Mouse (Mus musculus) heart, postnatal 0 days (tissue): Measurements from ENCODE around the gene Fam53b. TPM values are rescaled to one million over a fixed set of nuclear protein-coding genes. Genes with fewer than 3 reads are reported as not detected.
A peak's percentile ranks its signal among the peaks of the same experiment; 100 is the strongest.

ENCODE experiments used
- ATAC-seq: fragments of 200-750 bp; cut with Nextera tagmentation; 2 replicates; pipeline ENCODE4 v1.8.0; 2017; ENCODE audit warnings: low read depth, moderate number of reproducible peaks, moderate library complexity; ENCODE audit not compliant: insufficient read depth
- DNase-seq: peaks from one replicate; pipeline ENCODE4 v3.0.0-alpha.2; 2016; ENCODE audit warnings: low spot score
- H3K27ac ChIP-seq: fragments of 300-500 bp; sonication (generic); 2 replicates; pipeline ENCODE4 v1.5.1; 2014; ENCODE audit warnings: low read depth, mild to moderate bottlenecking
- H3K27me3 ChIP-seq: fragments of 300-500 bp; sonication (generic); 2 replicates; pipeline ENCODE4 v1.6.1; 2014; ENCODE audit warnings: low read length, mixed read lengths; ENCODE audit not compliant: control insufficient read depth, insufficient read depth
- H3K36me3 ChIP-seq: fragments of 300-500 bp; sonication (generic); replicated peaks from 2 replicates; pipeline ENCODE4 v1.6.1; 2014; ENCODE audit warnings: low read length, mixed read lengths; ENCODE audit not compliant: control insufficient read depth, insufficient read depth
- H3K4me1 ChIP-seq: fragments of 300-500 bp; sonication (generic); 2 replicates; pipeline ENCODE4 v1.6.1; 2014; ENCODE audit warnings: antibody characterized with exemption; ENCODE audit not compliant: control insufficient read depth, insufficient read depth
- H3K4me2 ChIP-seq: fragments of 300-500 bp; sonication (generic); 2 replicates; pipeline ENCODE4 v1.6.1; 2014; ENCODE audit warnings: low read depth, mild to moderate bottlenecking, low read length, moderate library complexity
- H3K4me3 ChIP-seq: fragments of 300-500 bp; sonication (generic); 2 replicates; pipeline ENCODE4 v1.5.1; 2014; ENCODE audit warnings: low read depth, low read length
- H3K9ac ChIP-seq: fragments of 300-500 bp; sonication (generic); replicated peaks from 2 replicates; pipeline ENCODE4 v1.6.1; 2014; ENCODE audit warnings: low read depth, low read length, mixed read lengths
- H3K9me3 ChIP-seq: fragments of 300-500 bp; sonication (generic); replicated peaks from 2 replicates; pipeline ENCODE4 v1.6.1; 2016; ENCODE audit warnings: low read length; ENCODE audit not compliant: control insufficient read depth
- CTCF ChIP-seq: IDR thresholded peaks from 2 replicates; pipeline ENCODE4 v1.5.1; 2016; ENCODE audit warnings: antibody characterized with exemption, control low read depth, low read depth
- EP300 ChIP-seq: IDR thresholded peaks from 2 replicates; pipeline ENCODE4 v1.6.1; 2016; ENCODE audit warnings: antibody characterized with exemption, low read depth
- WGBS: fragments of 180-500 bp; shearing (Covaris S2); extraction: QIAGEN DNeasy Blood & Tissue Kit; methylation state at CpG from one replicate; pipeline ENCODE4 v1.1.7; 2014; 5-methylcytosine and 5-hydroxymethylcytosine counted together
- polyA plus RNA-seq: library from polyadenylated mRNA; unstranded; fragments of >200 nt; fragmentation: Nextera tagmentation; extraction: Ambion mirVana; gene quantifications from 2 replicates; pipeline ENCODE4 v1.2.1, GENCODE M21; 2015
- total RNA-seq: library from RNA; depleted of rRNA; stranded (reverse); fragments of >200 nt; gene quantifications from 2 replicates; pipeline ENCODE4 v1.2.3, GENCODE M21; 2014; ENCODE audit warnings: low replicate concordance

The Fam53b gene
- total and polyA plus RNA-seq, 2 experiments from 2014 or later, result 13.1 to 18.6 TPM

- ATAC-seq, result no peak
- no peak for TF ChIP-seq CTCF
- TF ChIP-seq EP300, result no peak
- 89% methylated on average over 2 of the region's 2 CpGs for WGBS
- Histone ChIP-seq H3K9me3 (peaks cover 6% of the 10 kb centered on the region; the same call in 1 of the 2 replicates), H3K27ac (no peak overlapping the region), H3K4me3 (no peak overlapping the region), H3K9ac (no peak overlapping the region), H3K27me3 (no peaks in the 10 kb centered on the region), H3K4me1 (peaks cover 15% of the 10 kb centered on the region), H3K36me3 (0 out of 2 replicates have a peak, but pooled peaks cover 3% of the 10 kb centered on the region), H3K4me2 (no peak overlapping the region)
- DNase-seq, result no peak
Measured at GRCm38 (mm10) chr7:132693561-132693960, 120.1 kb downstream of the Fam53b start.

GRCm38 (mm10) chr7:132692719-132693118, 121.0 kb downstream of the Fam53b start:
- no peaks in the 10 kb centered on the region for H3K27me3 ChIP-seq
- ATAC-seq (no peak), DNase-seq (no peak)
- TF ChIP-seq CTCF (no peak), EP300 (no peak)
- WGBS, result 62% methylated on average over 9 of the region's 9 CpGs
- H3K9ac ChIP-seq, result no peak overlapping the region
- H3K27ac ChIP-seq, result no peak overlapping the region
- peaks cover 24% of the 10 kb centered on the region for H3K4me1 ChIP-seq
- 0 out of 2 replicates have a peak, but pooled peaks cover 3% of the 10 kb centered on the region for H3K36me3 ChIP-seq
- no peak overlapping the region for H3K4me3 ChIP-seq
- peaks cover 6% of the 10 kb centered on the region; the same call in 1 of the 2 replicates for H3K9me3 ChIP-seq
- no peak overlapping the region for H3K4me2 ChIP-seq

GRCm38 (mm10) chr7:132690716-132691472, 122.8 kb downstream of the Fam53b start:
- 89% methylated on average over 14 of the region's 14 CpGs for WGBS
- no peak for TF ChIP-seq CTCF
- no peak for TF ChIP-seq EP300
- Histone ChIP-seq H3K4me3 (no peak overlapping the region), H3K4me1 (peaks cover 30% of the 10 kb centered on the region), H3K27me3 (no peaks in the 10 kb centered on the region), H3K9ac (no peak overlapping the region), H3K27ac (no peak overlapping the region), H3K4me2 (no peak overlapping the region), H3K9me3 (peaks cover 6% of the 10 kb centered on the region; the same call in 1 of the 2 replicates), H3K36me3 (0 out of 2 replicates have a peak, but pooled peaks cover 3% of the 10 kb centered on the region)
- no peak for ATAC-seq
- DNase-seq, result no peak

GRCm38 (mm10) chr7:132689722-132690121, 124.0 kb downstream of the Fam53b start:
- DNase-seq (no peak), ATAC-seq (no peak)
- peaks cover 2% of the 10 kb centered on the region; the same call in 1 of the 2 replicates for H3K9me3 ChIP-seq
- H3K27ac ChIP-seq, result peak overlapping the region; percentile 56; the same call in 1 of the 2 replicates
- H3K9ac ChIP-seq, result no peak overlapping the region
- H3K27me3 ChIP-seq, result no peaks in the 10 kb centered on the region
- H3K36me3 ChIP-seq, result no peaks in the 10 kb centered on the region
- TF ChIP-seq EP300 (no peak), CTCF (no peak)
- H3K4me3 ChIP-seq, result no peak overlapping the region
- 63% methylated on average over 5 of the region's 5 CpGs for WGBS
- H3K4me1 ChIP-seq, result peaks cover 31% of the 10 kb centered on the region
- H3K4me2 ChIP-seq, result no peak overlapping the region

- ATAC-seq (peak; percentile 51), DNase-seq (peak; percentile 51)
- H3K9me3 ChIP-seq, result no peaks in the 10 kb centered on the region
Measured at GRCm38 (mm10) chr7:132688721-132689120, 125.0 kb downstream of the Fam53b start.

More at GRCm38 (mm10) chr7:132688721-132689120, 125.0 kb downstream of the Fam53b start:
- WGBS, result 39% methylated on average over 5 of the region's 5 CpGs
- peaks cover 34% of the 10 kb centered on the region for H3K4me1 ChIP-seq
- TF ChIP-seq EP300, result no peak
- TF ChIP-seq CTCF, result no peak
- no peak overlapping the region for H3K4me2 ChIP-seq
- H3K27ac ChIP-seq, result peak overlapping the region; percentile 56
- H3K9ac ChIP-seq, result no peak overlapping the region
- H3K27me3 ChIP-seq, result no peaks in the 10 kb centered on the region
- no peaks in the 10 kb centered on the region for H3K36me3 ChIP-seq
- H3K4me3 ChIP-seq, result no peak overlapping the region
